Mouse (Mus musculus) forebrain, embryonic 13.5 days (tissue): Measurements from ENCODE around the gene Cnot6. TPM values are rescaled to one million over a fixed set of nuclear protein-coding genes. Genes with fewer than 3 reads are reported as not detected.
A peak's percentile ranks its signal among the peaks of the same experiment; 100 is the strongest.

ENCODE experiments used
- ATAC-seq: fragments of 200-750 bp; cut with Nextera tagmentation; 2 replicates; pipeline ENCODE4 v1.8.0; 2017
- H3K27ac ChIP-seq: fragments of 300-500 bp; sonication (generic); 2 replicates; pipeline ENCODE4 v1.5.1; 2015; ENCODE audit warnings: inconsistent platforms, mild to moderate bottlenecking, moderate library complexity
- H3K27me3 ChIP-seq: fragments of 300-500 bp; sonication (generic); 2 replicates; pipeline ENCODE4 v1.6.1; 2015; ENCODE audit warnings: mild to moderate bottlenecking, inconsistent platforms
- H3K36me3 ChIP-seq: fragments of 300-500 bp; sonication (generic); 2 replicates; pipeline ENCODE4 v1.6.1; 2015; ENCODE audit warnings: mild to moderate bottlenecking, inconsistent platforms; ENCODE audit not compliant: poor library complexity, severe bottlenecking
- H3K4me1 ChIP-seq: fragments of 300-500 bp; sonication (generic); 2 replicates; pipeline ENCODE4 v1.6.1; 2015; ENCODE audit warnings: inconsistent platforms
- H3K4me2 ChIP-seq: fragments of 300-500 bp; sonication (generic); 2 replicates; pipeline ENCODE4 v1.6.1; 2015; ENCODE audit warnings: inconsistent platforms, mild to moderate bottlenecking, moderate library complexity
- H3K4me3 ChIP-seq: fragments of 300-500 bp; sonication (generic); 2 replicates; pipeline ENCODE4 v1.5.1; 2015; ENCODE audit warnings: mild to moderate bottlenecking, inconsistent platforms
- H3K9ac ChIP-seq: fragments of 300-500 bp; sonication (generic); 2 replicates; pipeline ENCODE4 v1.6.1; 2015; ENCODE audit warnings: mild to moderate bottlenecking, inconsistent platforms
- H3K9me3 ChIP-seq: fragments of 300-500 bp; sonication (generic); replicated peaks from 2 replicates; pipeline ENCODE4 v1.6.1; 2016; ENCODE audit warnings: inconsistent platforms
- WGBS: fragments of 180-500 bp; shearing (Covaris S2); methylation state at CpG from one replicate; pipeline ENCODE4 v1.1.7; 2015; 5-methylcytosine and 5-hydroxymethylcytosine counted together
- polyA plus RNA-seq: library from polyadenylated mRNA; unstranded; fragments of >200 nt; fragmentation: Nextera tagmentation; extraction: Ambion mirVana; gene quantifications from 2 replicates; pipeline ENCODE4 v1.2.1, GENCODE M21; 2015

The Cnot6 gene
- polyA plus RNA-seq, result 71.4 and 76.3 TPM in 2 replicates

- peak within 1 kb of the TSS; percentile 73 for H3K4me2 ChIP-seq
- peak within 1 kb of the TSS; percentile 93 for H3K4me3 ChIP-seq
- peaks cover 42% of the 10 kb centered on the region for H3K4me1 ChIP-seq
- 1% methylated on average over 58 of the region's 65 CpGs for WGBS
- no peaks in the 10 kb centered on the region for H3K36me3 ChIP-seq
- H3K9ac ChIP-seq, result peak within 1 kb of the TSS; percentile 99
- H3K27me3 ChIP-seq, result no peaks in the 10 kb centered on the region
- peak; percentile 98 for ATAC-seq
- H3K9me3 ChIP-seq, result no peaks in the 10 kb centered on the region
- peak within 1 kb of the TSS; percentile 93 for H3K27ac ChIP-seq
Measured at GRCm38 (mm10) chr11:49712555-49713335, at the start of gene Cnot6. Gene Cnot6 (minus strand): TSS chr11:49712723.

- 89% methylated on average over 5 of the region's 5 CpGs for WGBS
Measured at GRCm38 (mm10) chr11:49761130-49761529, 48.6 kb upstream of the Cnot6 start.

DNA sequence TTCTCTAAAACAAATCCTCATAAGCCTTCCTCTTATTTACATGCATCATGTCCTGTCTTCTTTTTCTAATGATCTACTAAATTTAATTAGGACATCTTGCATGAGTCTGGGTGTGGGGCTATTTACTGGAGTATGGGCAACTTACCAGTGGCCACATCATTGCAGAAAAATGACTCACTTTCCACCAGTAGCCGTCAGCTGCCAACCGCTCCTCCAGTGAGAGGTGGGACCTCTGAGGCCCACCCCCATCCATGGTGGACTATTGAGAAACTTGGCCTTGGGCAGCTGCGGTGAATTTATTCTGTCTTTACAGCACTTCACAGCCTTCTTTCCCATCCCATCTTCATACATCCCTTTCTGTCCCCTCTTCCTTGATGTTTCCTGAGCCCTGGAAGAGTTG, 45.6 kb upstream of the Cnot6 start:
- Histone ChIP-seq H3K4me2 (no peak overlapping the region), H3K9me3 (no peaks in the 10 kb centered on the region), H3K9ac (no peak overlapping the region), H3K27ac (no peak overlapping the region), H3K36me3 (no peaks in the 10 kb centered on the region), H3K4me3 (no peak overlapping the region), H3K4me1 (no peaks in the 10 kb centered on the region), H3K27me3 (no peaks in the 10 kb centered on the region)
- ATAC-seq, result no peak
- 90% methylated on average over 3 of the region's 3 CpGs for WGBS

More at GRCm38 (mm10) chr11:49761130-49761529, 48.6 kb upstream of the Cnot6 start:
- Histone ChIP-seq H3K27ac (no peak overlapping the region), H3K4me3 (no peak overlapping the region), H3K36me3 (no peaks in the 10 kb centered on the region), H3K27me3 (no peaks in the 10 kb centered on the region), H3K4me2 (no peak overlapping the region), H3K9me3 (no peaks in the 10 kb centered on the region), H3K9ac (no peak overlapping the region), H3K4me1 (no peaks in the 10 kb centered on the region)
- ATAC-seq, result no peak

- Histone ChIP-seq H3K9ac (no peak overlapping the region), H3K4me3 (no peak overlapping the region), H3K4me1 (no peaks in the 10 kb centered on the region), H3K27ac (no peak overlapping the region), H3K4me2 (no peak overlapping the region), H3K36me3 (no peaks in the 10 kb centered on the region), H3K27me3 (no peaks in the 10 kb centered on the region), H3K9me3 (no peaks in the 10 kb centered on the region)
- no peak for ATAC-seq
- 60% methylated on average over 12 of the region's 12 CpGs for WGBS
Measured at GRCm38 (mm10) chr11:49754958-49755665, 42.6 kb upstream of the Cnot6 start.

DNA sequence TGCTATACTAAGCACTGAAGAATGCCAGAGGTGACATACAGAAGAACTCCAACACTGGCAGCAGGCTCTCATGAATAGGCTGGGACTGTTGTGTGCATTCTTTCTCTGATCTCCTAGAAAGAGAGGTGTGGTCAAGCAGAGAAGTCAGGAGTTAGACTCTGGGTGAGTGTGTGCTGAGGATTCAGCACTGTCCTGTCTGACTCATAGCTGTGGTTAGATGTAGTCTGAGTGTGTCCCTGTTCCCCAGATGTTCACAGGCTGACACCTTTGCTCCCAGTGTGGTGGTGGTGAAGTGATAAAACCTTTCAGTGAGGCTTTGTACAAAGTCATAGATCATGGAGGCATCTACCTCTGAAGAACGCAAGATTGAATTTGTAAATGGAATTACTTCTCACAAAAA, 34.2 kb upstream of the Cnot6 start:
- Histone ChIP-seq H3K36me3 (no peaks in the 10 kb centered on the region), H3K27me3 (no peaks in the 10 kb centered on the region), H3K9ac (no peak overlapping the region), H3K9me3 (peaks cover 6% of the 10 kb centered on the region; the same call in 1 of the 2 replicates), H3K27ac (no peak overlapping the region), H3K4me1 (no peaks in the 10 kb centered on the region), H3K4me3 (no peak overlapping the region), H3K4me2 (no peak overlapping the region)
- ATAC-seq, result no peak
- WGBS, result 96% methylated on average over 1 of the region's 1 CpGs

- no peaks in the 10 kb centered on the region for H3K4me1 ChIP-seq
- 70% methylated on average over 3 of the region's 3 CpGs for WGBS
- ATAC-seq, result no peak
- H3K27me3 ChIP-seq, result no peaks in the 10 kb centered on the region
- no peak overlapping the region for H3K4me3 ChIP-seq
- no peak overlapping the region for H3K4me2 ChIP-seq
- no peaks in the 10 kb centered on the region for H3K36me3 ChIP-seq
- H3K9ac ChIP-seq, result no peak overlapping the region
- peaks cover 6% of the 10 kb centered on the region; the same call in 1 of the 2 replicates for H3K9me3 ChIP-seq
- no peak overlapping the region for H3K27ac ChIP-seq
Measured at GRCm38 (mm10) chr11:49745839-49746238, 33.3 kb upstream of the Cnot6 start.

DNA sequence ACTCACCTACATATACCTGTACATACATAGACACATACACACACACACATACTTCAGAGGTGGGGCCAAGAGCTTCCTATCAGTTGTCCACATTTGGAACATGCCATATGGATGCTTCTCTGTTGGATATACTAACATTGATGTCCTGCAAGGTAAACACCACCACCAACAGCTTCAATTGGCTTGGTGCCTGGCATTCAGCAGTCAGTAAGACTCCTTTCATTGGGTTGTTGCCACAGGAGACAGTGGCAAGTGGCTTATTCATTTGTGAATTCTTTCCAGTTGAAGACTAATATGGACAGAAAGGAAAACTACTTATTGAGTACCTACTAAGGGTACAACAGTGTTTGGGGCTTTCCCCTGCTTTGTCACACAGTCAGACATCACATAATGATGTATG, 32.5 kb upstream of the Cnot6 start:
- H3K4me3 ChIP-seq, result no peak overlapping the region
- no peaks in the 10 kb centered on the region for H3K4me1 ChIP-seq
- H3K27me3 ChIP-seq, result no peaks in the 10 kb centered on the region
- no peak overlapping the region for H3K9ac ChIP-seq
- H3K27ac ChIP-seq, result no peak overlapping the region
- no peak overlapping the region for H3K4me2 ChIP-seq
- peaks cover 6% of the 10 kb centered on the region; the same call in 1 of the 2 replicates for H3K9me3 ChIP-seq
- ATAC-seq, result no peak
- no peaks in the 10 kb centered on the region for H3K36me3 ChIP-seq

DNA sequence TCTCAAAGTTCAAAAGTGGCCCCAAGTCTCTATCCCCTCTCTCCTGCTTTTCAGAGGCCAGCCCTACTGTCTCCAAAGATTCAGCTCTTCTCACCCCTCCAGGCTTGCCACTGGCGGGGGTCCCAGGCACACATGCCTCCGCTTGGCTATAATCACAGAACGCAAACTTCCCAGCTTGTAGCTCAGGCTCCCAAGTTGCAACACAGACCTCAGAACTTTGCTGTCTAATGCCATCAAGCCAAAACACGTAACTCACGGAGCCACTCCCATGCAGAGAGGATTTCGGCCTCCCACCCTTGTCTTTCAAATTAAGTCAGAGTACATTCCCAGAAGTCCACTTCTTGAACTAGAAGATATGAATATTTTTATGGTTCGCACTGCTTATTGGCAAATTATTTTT, 31.1 kb upstream of the Cnot6 start:
- Histone ChIP-seq H3K4me3 (no peak overlapping the region), H3K9ac (no peak overlapping the region), H3K27me3 (no peaks in the 10 kb centered on the region), H3K27ac (no peak overlapping the region), H3K36me3 (no peaks in the 10 kb centered on the region), H3K4me2 (no peak overlapping the region), H3K4me1 (peaks cover 5% of the 10 kb centered on the region), H3K9me3 (no peaks in the 10 kb centered on the region)
- ATAC-seq, result no peak
- 89% methylated on average over 7 of the region's 7 CpGs for WGBS

GRCm38 (mm10) chr11:49742248-49742647, 29.7 kb upstream of the Cnot6 start:
- ATAC-seq, result no peak
- Histone ChIP-seq H3K9me3 (no peaks in the 10 kb centered on the region), H3K4me1 (peaks cover 11% of the 10 kb centered on the region), H3K36me3 (no peaks in the 10 kb centered on the region), H3K4me3 (no peak overlapping the region), H3K27ac (no peak overlapping the region), H3K27me3 (no peaks in the 10 kb centered on the region), H3K9ac (no peak overlapping the region), H3K4me2 (no peak overlapping the region)
- 59% methylated on average over 8 of the region's 8 CpGs for WGBS

DNA sequence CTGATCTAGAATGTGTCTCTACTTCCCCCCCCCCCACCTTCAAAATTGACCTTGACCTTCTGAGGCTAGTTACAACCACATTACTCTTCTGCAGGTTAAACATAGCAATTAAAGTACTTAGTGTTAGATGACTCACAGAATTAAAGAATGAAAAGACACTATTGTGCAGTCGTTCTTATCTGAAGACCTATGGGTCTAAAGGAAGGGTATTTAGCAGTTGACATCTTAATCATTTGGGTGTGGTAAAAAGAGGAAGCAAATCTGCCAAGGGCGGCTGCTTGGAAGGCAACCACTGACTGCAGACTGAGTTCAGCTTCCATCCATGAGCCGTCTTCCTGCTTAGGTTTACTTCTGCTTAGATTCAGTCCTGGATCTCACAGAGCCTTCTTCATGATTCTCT, 27.3 kb upstream of the Cnot6 start:
- WGBS, result 72% methylated on average over 3 of the region's 3 CpGs
- no peak overlapping the region for H3K4me2 ChIP-seq
- no peak for ATAC-seq

DNA sequence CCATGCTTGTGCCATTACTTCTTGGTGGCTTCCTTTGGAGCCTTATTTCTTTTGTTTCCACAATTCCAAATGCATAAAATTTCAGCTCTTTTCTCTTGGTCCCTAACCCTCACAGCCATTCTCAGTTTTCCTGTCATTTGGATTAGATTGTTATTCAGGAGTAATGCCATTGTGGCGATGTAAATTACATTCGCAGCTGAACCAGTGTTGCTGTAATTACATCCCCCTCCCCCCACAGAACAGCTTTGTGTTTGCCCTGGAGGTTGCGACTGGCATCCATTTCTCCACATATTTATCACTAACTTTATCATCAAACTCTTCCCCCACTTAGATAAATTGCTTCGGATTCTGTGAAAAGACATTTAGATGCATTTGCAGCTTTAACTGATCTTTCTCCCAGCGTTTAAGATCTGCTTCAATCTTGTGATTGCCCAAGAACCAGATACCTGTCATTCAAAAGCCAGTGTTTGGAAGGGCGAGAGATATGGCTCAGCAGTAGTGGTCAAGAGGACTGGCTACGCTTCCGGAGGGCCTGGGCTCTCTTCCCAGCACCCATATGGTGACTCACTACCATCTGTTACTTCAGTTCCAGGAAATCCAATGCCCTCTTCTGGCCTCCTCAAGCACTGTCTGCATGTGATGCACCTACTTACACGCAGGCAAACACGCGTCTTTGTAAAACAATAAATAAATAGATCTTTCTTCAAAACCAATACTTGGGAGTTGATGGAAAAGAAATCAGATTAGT, 26.3 kb upstream of the Cnot6 start:
- peak; percentile 73; the same call in 1 of the 2 replicates for ATAC-seq
- WGBS, result 60% methylated on average over 11 of the region's 11 CpGs

More for the DNA sequence above, 27.3 kb upstream of the Cnot6 start:
- no peaks in the 10 kb centered on the region for H3K27me3 ChIP-seq
- H3K27ac ChIP-seq, result no peak overlapping the region
- H3K36me3 ChIP-seq, result no peaks in the 10 kb centered on the region
- H3K4me3 ChIP-seq, result no peak overlapping the region
- H3K4me1 ChIP-seq, result peaks cover 15% of the 10 kb centered on the region
- H3K9me3 ChIP-seq, result no peaks in the 10 kb centered on the region
- H3K9ac ChIP-seq, result no peak overlapping the region

GRCm38 (mm10) chr11:49737625-49738024, 25.1 kb upstream of the Cnot6 start:
- 61% methylated on average over 1 of the region's 1 CpGs for WGBS
- H3K36me3 ChIP-seq, result no peaks in the 10 kb centered on the region
- no peak overlapping the region for H3K9ac ChIP-seq
- H3K4me1 ChIP-seq, result peaks cover 15% of the 10 kb centered on the region
- no peak for ATAC-seq
- no peak overlapping the region for H3K4me2 ChIP-seq
- no peak overlapping the region for H3K27ac ChIP-seq
- no peak overlapping the region for H3K4me3 ChIP-seq
- no peaks in the 10 kb centered on the region for H3K27me3 ChIP-seq
- no peaks in the 10 kb centered on the region for H3K9me3 ChIP-seq

More for the DNA sequence above, 26.3 kb upstream of the Cnot6 start:
- Histone ChIP-seq H3K27me3 (no peaks in the 10 kb centered on the region), H3K9me3 (no peaks in the 10 kb centered on the region), H3K4me1 (peaks cover 15% of the 10 kb centered on the region), H3K4me2 (no peak overlapping the region), H3K4me3 (no peak overlapping the region), H3K36me3 (no peaks in the 10 kb centered on the region), H3K9ac (no peak overlapping the region), H3K27ac (peak overlapping the region; percentile 37)
